Mouse (Mus musculus) B cell, adult 67 days (primary cell): Measurements from ENCODE around the gene Rftn2. TPM values are rescaled to one million over a fixed set of nuclear protein-coding genes. Genes with fewer than 3 reads are reported as not detected.

Experiments used
- total RNA-seq, 2 experiments: library from RNA; stranded (reverse); gene quantifications; 4 replicates each; pipeline ENCODE4 v1.2.4; 2023

Rftn2 gene
- total RNA-seq = 10 to 100 TPM; 11.0 to 11.3 TPM

DNA sequence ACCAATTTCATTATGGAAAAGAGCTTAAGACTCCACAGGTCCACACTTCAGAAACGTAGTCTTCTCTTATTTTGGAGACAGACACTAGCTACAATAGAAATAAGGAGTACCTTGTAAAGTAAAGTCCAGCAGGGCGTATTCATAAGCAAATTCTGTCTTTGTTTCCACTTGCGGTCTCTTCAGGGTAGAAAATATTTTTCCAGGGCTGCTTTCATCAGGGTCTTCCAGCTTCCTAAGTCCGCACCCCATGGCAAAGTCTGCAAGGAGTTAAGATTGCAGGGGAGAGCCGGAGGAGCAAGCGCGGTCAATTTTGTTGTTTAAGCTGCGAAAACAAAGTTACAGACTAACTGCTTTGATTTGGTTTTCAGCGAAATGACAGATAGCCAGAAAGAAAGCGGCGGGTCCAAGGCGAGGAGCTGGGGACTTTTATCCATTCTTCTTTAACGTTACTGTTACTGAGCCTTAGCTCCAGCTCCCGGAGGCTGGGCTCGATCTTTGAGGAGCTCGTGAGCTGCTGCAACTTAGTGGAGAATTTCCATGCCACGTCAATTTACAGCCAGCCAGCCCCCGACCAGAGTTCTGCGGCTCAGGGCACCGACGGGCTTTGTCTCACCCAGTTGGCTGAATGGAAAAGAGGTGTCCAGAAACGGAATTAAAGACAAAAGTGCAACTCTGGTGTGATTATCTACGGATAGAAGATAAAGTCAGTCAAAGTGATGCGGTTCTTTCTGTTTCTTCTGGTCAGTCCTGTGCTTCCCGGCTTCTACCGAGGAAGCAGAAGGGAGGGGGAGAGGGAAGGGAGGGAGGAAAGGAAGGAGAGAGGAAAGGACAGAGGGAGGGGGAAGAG lies at the start of gene Rftn2:
TSS of gene Rftn2 (minus strand) at position 772 of the 847 bp plus-strand sequence.

DNA sequence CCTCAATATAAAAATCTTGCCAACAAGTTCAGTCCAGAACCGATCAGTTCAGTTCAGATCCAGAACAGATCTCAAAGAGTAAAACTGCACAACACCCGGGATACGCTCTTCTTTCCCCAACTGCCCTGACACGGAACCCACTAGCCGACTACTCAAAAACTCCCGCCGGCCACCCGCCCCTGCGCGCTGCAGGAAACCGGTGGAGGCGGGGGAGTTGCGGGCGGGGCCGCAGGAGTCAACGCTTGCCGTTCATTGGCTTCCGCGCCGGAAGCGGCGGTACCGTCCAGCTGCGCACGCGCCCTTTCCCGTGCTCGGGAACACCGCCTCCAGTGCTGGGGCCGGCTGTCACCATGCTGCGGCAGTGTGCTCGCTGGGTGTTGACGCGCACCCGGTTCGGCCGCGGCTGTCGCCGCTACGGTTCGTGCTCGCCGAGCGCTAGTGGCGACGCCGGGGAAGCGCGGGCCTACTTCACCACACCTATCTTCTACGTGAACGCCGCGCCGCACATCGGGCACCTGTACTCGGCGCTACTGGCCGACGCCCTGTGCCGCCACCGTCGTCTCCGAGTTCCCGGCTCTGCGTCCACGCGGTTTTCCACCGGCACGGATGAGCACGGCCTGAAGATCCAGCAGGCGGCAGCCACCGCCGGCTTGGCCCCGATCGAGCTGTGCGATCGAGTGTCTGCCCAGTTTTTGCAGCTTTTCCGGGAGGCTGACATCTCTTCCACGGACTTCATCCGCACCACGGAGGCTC lies 10.5 kb upstream of the Rftn2 start, which contains the start of gene Mars2:
TSS of gene Mars2 (plus strand) at position 288 of the 753 bp plus-strand sequence.

DNA sequence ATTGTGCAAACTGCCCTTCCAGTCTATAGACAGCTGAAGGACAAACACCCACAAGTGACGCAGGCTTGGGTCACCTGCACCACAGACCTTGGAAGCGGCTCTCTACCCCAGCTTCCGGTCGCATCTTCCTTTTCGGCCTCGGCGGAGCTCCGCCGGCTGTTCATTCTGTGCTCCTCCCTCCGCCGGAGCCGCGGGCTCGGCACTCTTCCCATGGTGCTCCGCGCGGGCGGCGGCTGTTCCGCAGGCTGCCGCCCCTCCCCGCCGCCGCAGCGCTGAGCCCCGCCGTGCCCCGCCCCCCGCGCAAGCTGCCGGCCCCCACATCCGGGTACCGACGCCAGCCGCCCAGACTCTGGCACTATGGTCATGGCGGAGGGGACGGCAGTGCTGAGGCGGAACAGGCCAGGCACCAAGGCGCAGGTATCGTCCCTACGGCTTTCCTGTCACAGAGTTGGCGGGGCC lies 95.6 kb downstream of the Rftn2 start, which contains the start of gene Mob4:
TSS of gene Mob4 (plus strand) at position 289 of the 459 bp plus-strand sequence.

Other genes starting within 250 kb of the Rftn2 start
- 100 to 1,000 TPM; 427 to 448 TPM for gene Sf3b1, start 199.3 kb downstream of the Rftn2 start, total RNA-seq
- gene Coq10b, start 174.0 kb downstream of the Rftn2 start, total RNA-seq = 10 to 100 TPM; 53.0 to 60.8 TPM
- gene Hspe1, start 138.7 kb downstream of the Rftn2 start, total RNA-seq = 100 to 1,000 TPM; 123 to 139 TPM
- gene Hspd1, start 138.5 kb downstream of the Rftn2 start, total RNA-seq = 100 to 1,000 TPM in 1 of 2 experiments, 10 to 100 TPM in 1; 92.1 to 151 TPM
- 10 to 100 TPM; 80.0 to 86.2 TPM for gene Mob4, start 95.6 kb downstream of the Rftn2 start, total RNA-seq
- gene Mars2, start 10.4 kb upstream of the Rftn2 start, total RNA-seq = 10 to 100 TPM; 13.4 to 15.6 TPM
- 1 to 10 TPM in 1 of 2 experiments, under 1 TPM in 1; 0.56 to 1.7 TPM for gene Boll, start 136.7 kb upstream of the Rftn2 start, total RNA-seq
- 1 to 10 TPM in 1 of 2 experiments, under 1 TPM in 1; 0.58 to 1.7 TPM for gene Plcl1, start 179.1 kb upstream of the Rftn2 start, total RNA-seq